Mouse (Mus musculus): ENCODE results near the gene Kcnj9. TPM values are rescaled to one million over a fixed set of nuclear protein-coding genes. Genes with fewer than 3 reads are reported as not detected.

Kcnj9 gene
- polyA plus RNA-seq (2017; shearing (Covaris generic)), result not detected

GRCm38 (mm10) chr1:172329131-172329530 lies at the start of gene Kcnj9:
Gene Kcnj9 (minus strand): TSS chr1:172329318.

GRCm38 (mm10) chr1:172376198-172376667 lies 47.1 kb upstream of the Kcnj9 start, which contains the start of gene Pigm:
Gene Pigm (plus strand): TSS chr1:172376546.

GRCm38 (mm10) chr1:172340729-172341321 lies 11.7 kb upstream of the Kcnj9 start, which contains the start of gene Kcnj10:
Gene Kcnj10 (plus strand): TSS chr1:172341210.

GRCm38 (mm10) chr1:172297611-172298537 lies 31.2 kb downstream of the Kcnj9 start, which contains the start of gene Atp1a2:
Gene Atp1a2 (minus strand): TSS chr1:172298064.

Other genes with a start within 250 kb of the Kcnj9 start
- gene Copa, start 246.8 kb downstream of the Kcnj9 start, polyA plus RNA-seq (2017; shearing (Covaris generic)), result 178 TPM
- gene Ncstn, start 246.5 kb downstream of the Kcnj9 start, polyA plus RNA-seq (2017; shearing (Covaris generic)), result 108 TPM
- gene Pex19, start 202.6 kb downstream of the Kcnj9 start, polyA plus RNA-seq (2017; shearing (Covaris generic)), result 31.7 TPM
- gene Dcaf8, start 181.2 kb downstream of the Kcnj9 start, polyA plus RNA-seq (2017; shearing (Covaris generic)), result 107 TPM
- 104 TPM for gene Pea15a, start 122.5 kb downstream of the Kcnj9 start, polyA plus RNA-seq (2017; shearing (Covaris generic))
- gene Casq1, start 109.5 kb downstream of the Kcnj9 start, polyA plus RNA-seq (2017; shearing (Covaris generic)), result not detected
- not detected for gene Atp1a4, start 70.9 kb downstream of the Kcnj9 start, polyA plus RNA-seq (2017; shearing (Covaris generic))
- gene Igsf8, start 67.7 kb downstream of the Kcnj9 start, polyA plus RNA-seq (2017; shearing (Covaris generic)), result 55.0 TPM
- not detected for gene Atp1a2, start 31.3 kb downstream of the Kcnj9 start, polyA plus RNA-seq (2017; shearing (Covaris generic))
- 0.18 TPM for gene Kcnj10, start 11.9 kb upstream of the Kcnj9 start, polyA plus RNA-seq (2017; shearing (Covaris generic))
- 12.6 TPM for gene Pigm, start 47.2 kb upstream of the Kcnj9 start, polyA plus RNA-seq (2017; shearing (Covaris generic))
- not detected for gene Slamf9, start 146.0 kb upstream of the Kcnj9 start, polyA plus RNA-seq (2017; shearing (Covaris generic))
- gene Igsf9, start 152.5 kb upstream of the Kcnj9 start, polyA plus RNA-seq (2017; shearing (Covaris generic)), result 0.78 TPM
- gene Tagln2, start 170.7 kb upstream of the Kcnj9 start, polyA plus RNA-seq (2017; shearing (Covaris generic)), result 643 TPM
- gene Cfap45, start 191.5 kb upstream of the Kcnj9 start, polyA plus RNA-seq (2017; shearing (Covaris generic)), result 0.94 TPM
- not detected for gene Vsig8, start 226.6 kb upstream of the Kcnj9 start, polyA plus RNA-seq (2017; shearing (Covaris generic))